Mouse (Mus musculus) stomach, postnatal 0 days (tissue): ENCODE data around the gene Gm13889.

ENCODE experiments used
- CTCF ChIP-seq: IDR thresholded peaks from 2 replicates; pipeline ENCODE4 v1.5.1; 2016; ENCODE audit warnings: antibody characterized with exemption, low read depth, mild to moderate bottlenecking, moderate library complexity
- EP300 ChIP-seq: optimal IDR thresholded peaks from 2 replicates; pipeline ENCODE3; 2016; ENCODE audit warnings: antibody characterized with exemption

- no peak for TF ChIP-seq EP300
- TF ChIP-seq CTCF, result no peak
Measured at GRCm38 (mm10) chr2:93957785-93958175, 779 bp upstream of the Gm13889 start.
